Mouse (Mus musculus) lung, postnatal 0 days (tissue): ENCODE data around the gene 4932438H23Rik.

Experiments
- CTCF ChIP-seq: IDR thresholded peaks from 2 replicates; pipeline ENCODE4 v1.5.1; 2016; ENCODE audit warnings: antibody characterized with exemption, mild to moderate bottlenecking
- EP300 ChIP-seq: IDR thresholded peaks from 2 replicates; pipeline ENCODE4 v1.6.1; 2016; ENCODE audit warnings: antibody characterized with exemption, mild to moderate bottlenecking, control low read depth

DNA sequence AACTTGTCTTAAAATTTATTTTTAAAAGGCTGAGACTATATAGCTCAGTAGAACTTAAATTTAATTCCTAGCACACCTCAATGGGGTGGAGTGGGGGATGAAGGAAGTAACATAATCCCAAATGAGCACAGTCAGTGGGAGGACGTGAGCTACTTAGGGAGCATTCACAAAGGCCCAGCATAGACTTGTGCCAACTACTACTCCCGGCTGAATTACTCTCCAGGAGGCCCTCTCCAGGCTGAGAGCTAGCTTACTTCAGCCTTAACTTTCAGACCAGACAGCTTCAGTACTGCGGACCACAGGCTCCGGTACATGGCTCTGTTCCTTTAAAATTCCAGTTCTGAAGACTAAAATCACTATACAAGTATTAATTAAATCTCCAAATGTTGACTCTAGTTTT, 68.6 kb downstream of the 4932438H23Rik start:
- TF ChIP-seq CTCF = no peak
- TF ChIP-seq EP300 = no peak
